Mouse (Mus musculus) gastrocnemius, postnatal 10 days (tissue): ENCODE measurements around the gene Tpra1. TPM values are rescaled to one million over a fixed set of nuclear protein-coding genes. Genes with fewer than 3 reads are reported as not detected.

ENCODE experiments used
- DNase-seq: peaks from one replicate; pipeline ENCODE4 v3.0.0; 2021; ENCODE audit warnings: mixed read lengths
- total RNA-seq, 2 experiments: library from RNA; stranded (reverse); gene quantifications; 2 replicates each; pipeline ENCODE4 v1.2.3; 2021

Gene Tpra1
- total RNA-seq, 2 experiments from 2014 or later = 21.4 to 34.4 TPM

GRCm38 (mm10) chr6:88957313-88957712, 55.3 kb downstream of the Tpra1 start:
- DNase-seq = no peak

- no peak for DNase-seq
These were observed 55.8 kb downstream of the Tpra1 start for GRCm38 (mm10) chr6:88957801-88958211.

DNA sequence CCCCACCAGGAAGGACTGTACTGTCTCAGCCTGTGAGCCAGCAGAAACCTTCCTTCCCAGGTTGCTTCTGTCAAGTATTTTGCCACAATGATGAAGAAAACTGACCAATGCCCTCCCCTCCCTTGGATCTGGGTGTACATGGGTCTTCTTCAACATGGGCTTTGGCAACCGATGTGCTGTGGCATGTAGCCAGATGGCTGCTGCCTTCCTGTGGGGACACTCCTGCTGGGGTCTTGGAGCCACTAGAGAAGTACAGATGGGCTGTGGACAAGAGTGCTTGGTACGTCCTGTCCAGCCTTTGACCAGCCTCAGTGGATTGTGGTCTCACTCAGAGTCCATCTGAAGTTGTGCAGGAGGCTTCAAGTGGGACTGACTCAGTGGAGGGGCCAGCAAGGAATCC, 56.3 kb downstream of the Tpra1 start:
- no peak for DNase-seq

GRCm38 (mm10) chr6:88959834-88960233, 57.8 kb downstream of the Tpra1 start:
- peak; percentile 77 for DNase-seq

GRCm38 (mm10) chr6:88960941-88961340, 58.9 kb downstream of the Tpra1 start:
- no peak for DNase-seq

Other genes starting within 250 kb of the Tpra1 start
- 10 to 100 TPM; 66.8 to 73.4 TPM for gene Mgll, start 177.8 kb upstream of the Tpra1 start, total RNA-seq
- gene Abtb1, start 60.3 kb upstream of the Tpra1 start, total RNA-seq = 10 to 100 TPM; 15.6 to 17.9 TPM
- gene Podxl2, start 27.2 kb upstream of the Tpra1 start, total RNA-seq = 10 to 100 TPM; 69.0 to 70.3 TPM
- 10 to 100 TPM; 15.5 to 23.7 TPM for gene Mcm2, start 3.5 kb upstream of the Tpra1 start, total RNA-seq